ENCODE assay signal across 25 mouse cellular contexts in the genomic region with DNA sequence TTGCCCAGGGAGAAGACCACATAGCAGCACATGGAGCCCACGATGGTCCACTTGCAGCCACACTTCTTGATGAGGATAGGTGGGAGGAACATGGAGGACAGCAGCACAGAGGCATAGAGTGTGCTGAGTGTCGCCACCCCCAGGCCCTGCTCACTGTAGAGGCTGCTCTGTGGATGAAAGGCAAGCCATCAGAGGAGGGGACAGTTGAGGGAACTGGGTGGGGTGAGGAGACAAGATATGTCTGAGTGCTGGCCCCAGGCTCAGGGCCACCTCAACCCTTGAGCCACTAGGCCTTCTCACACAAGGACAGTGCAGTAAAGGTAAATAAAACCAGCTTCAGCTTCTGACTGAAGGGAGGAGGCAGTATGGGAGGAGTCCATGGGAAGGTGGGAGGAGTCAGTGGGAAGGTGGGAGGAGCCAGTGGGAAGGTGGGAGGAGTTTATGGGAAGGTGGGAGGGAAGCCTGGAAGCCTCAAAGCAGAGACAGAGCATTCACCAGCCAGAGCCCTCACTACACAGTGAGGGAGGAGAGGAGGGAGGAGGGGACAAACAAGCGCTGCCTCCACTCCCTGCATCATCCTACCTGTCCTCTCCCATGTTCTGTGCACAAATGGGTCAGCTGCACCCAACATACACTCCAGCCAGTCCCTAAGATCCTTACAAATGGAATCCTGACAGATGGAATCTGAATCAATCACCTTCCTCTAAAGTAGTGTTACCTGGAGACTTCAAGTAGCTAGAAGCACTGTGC. TPM values are rescaled to one million over a fixed set of nuclear protein-coding genes. Genes with fewer than 3 reads are reported as not detected.
A peak's percentile ranks its signal among the peaks of the same experiment; 100 is the strongest.
DNase-seq lines count a peak whose midpoint lies in the region; ATAC-seq lines count a peak whose summit lies in the region.
"Not testable (repeated sequence)": the region's sequence is repeated elsewhere in the genome, so short reads cannot be mapped to it uniquely, and the experiment has no call there.
"Had no signal": no experiment of that assay in that cellular context is flagged by ENCODE, and none has a peak within 500 bp of the region (broad histone marks: within the 10 kb centered on the region; RNA-seq: fewer than 3 reads in every experiment).

No protein-coding gene starts in this region.

- not testable (repeated sequence) for H3K9me3 ChIP-seq in hindbrain, embryonic 12.5 days (replicated peaks); intestine, embryonic 15.5 days; limb, embryonic 11.5 days (ENCODE audit: control insufficient read depth, low read length); midbrain, embryonic 16.5 days (replicated peaks; ENCODE audit: control insufficient read depth, low read length, poor library complexity, severe bottlenecking); stomach, embryonic 14.5 days (ENCODE audit: control insufficient read depth, low read depth, low read length)

- not testable (repeated sequence) for H3K4me2 ChIP-seq in hindbrain, embryonic 12.5 days (replicated peaks); intestine, embryonic 15.5 days (replicated peaks); limb, embryonic 11.5 days (ENCODE audit: low read depth, severe bottlenecking); midbrain, embryonic 16.5 days (ENCODE audit: low read length); stomach, embryonic 14.5 days (replicated peaks; ENCODE audit: low read depth, low read length)

- not testable (repeated sequence) for H3K9ac ChIP-seq in hindbrain, embryonic 12.5 days; intestine, embryonic 15.5 days; limb, embryonic 11.5 days (ENCODE audit: low read length); midbrain, embryonic 16.5 days (ENCODE audit: low read depth, low read length); stomach, embryonic 14.5 days (replicated peaks; ENCODE audit: low read depth, low read length)

- 63% methylated on average over 1 of the region's 3 CpGs for WGBS in hindbrain, embryonic 12.5 days
- WGBS in intestine, embryonic 15.5 days: 100% methylated on average over 1 of the region's 3 CpGs
- WGBS in limb, embryonic 11.5 days: 92% methylated on average over 1 of the region's 3 CpGs
- 100% methylated on average over 1 of the region's 3 CpGs for whole genome bisulfite sequencing in midbrain, embryonic 16.5 days
- 89% methylated on average over 1 of the region's 3 CpGs for WGBS in stomach, embryonic 14.5 days

- H3K36me3 ChIP-seq in hindbrain, embryonic 12.5 days; intestine, embryonic 15.5 days; limb, embryonic 11.5 days (ENCODE audit: control insufficient read depth, insufficient read depth, low read length); midbrain, embryonic 16.5 days (ENCODE audit: control insufficient read depth, insufficient read depth, low read length); stomach, embryonic 14.5 days (ENCODE audit: control insufficient read depth, insufficient read depth, low read length): not testable (repeated sequence)

- peak; percentile 21 for DNase-seq in heart, adult 11 months
- not testable (repeated sequence) for DNase-seq in limb, embryonic 11.5 days (ENCODE audit: low spot score)

- ATAC-seq in hindbrain, embryonic 12.5 days (ENCODE audit: low FRiP score): peak; percentile 54
- ATAC-seq in intestine, embryonic 15.5 days: peak; percentile 66
- ATAC-seq in limb, embryonic 11.5 days (ENCODE audit: insufficient number of reproducible peaks, low FRiP score, low TSS enrichment, low read depth): peak; percentile 26; the same call in 1 of the 2 replicates
- ATAC-seq in megakaryocyte progenitor cell, adult 5-6 weeks (replicated peaks; ENCODE audit: poor library complexity): peak; percentile 30; the same call in 1 of the 2 replicates
- peak; percentile 73 for ATAC-seq in midbrain, embryonic 16.5 days
- ATAC-seq in stomach, embryonic 14.5 days (ENCODE audit: insufficient number of reproducible peaks, insufficient read depth, low FRiP score, low read depth): peak; percentile 57; the same call in 1 of the 2 replicates

- H3K27ac ChIP-seq in hindbrain, embryonic 12.5 days; intestine, embryonic 15.5 days; limb, embryonic 11.5 days (replicated peaks; ENCODE audit: low read depth, low read length); midbrain, embryonic 16.5 days (ENCODE audit: low read length); stomach, embryonic 14.5 days (ENCODE audit: low read length): not testable (repeated sequence)

- not testable (repeated sequence) for H3K27me3 ChIP-seq in hindbrain, embryonic 12.5 days; intestine, embryonic 15.5 days (replicated peaks); limb, embryonic 11.5 days (ENCODE audit: control insufficient read depth, insufficient read depth, low read length); midbrain, embryonic 16.5 days (ENCODE audit: control insufficient read depth, insufficient read depth, low read depth, low read length); stomach, embryonic 14.5 days (ENCODE audit: control insufficient read depth, insufficient read depth, low read length)

- H3K4me1 ChIP-seq in hindbrain, embryonic 12.5 days; intestine, embryonic 15.5 days (replicated peaks); limb, embryonic 11.5 days (ENCODE audit: control insufficient read depth, insufficient read depth, low read length); midbrain, embryonic 16.5 days (ENCODE audit: control insufficient read depth, insufficient read depth, low read length); stomach, embryonic 14.5 days (ENCODE audit: control insufficient read depth, insufficient read depth, low read length): not testable (repeated sequence)

- H3K4me3 ChIP-seq in hindbrain, embryonic 12.5 days; intestine, embryonic 15.5 days (replicated peaks); limb, embryonic 11.5 days (ENCODE audit: low read depth, low read length); midbrain, embryonic 16.5 days (ENCODE audit: low read depth, low read length); stomach, embryonic 14.5 days (ENCODE audit: low read depth, low read length): not testable (repeated sequence)

RNA-seq across cellular contexts. Expression of a gene that starts 5.3 kb away (rescaled TPM):
- polyA plus RNA-seq in hindbrain, embryonic 12.5 days (2016; fragmentation: Nextera tagmentation; extraction: Ambion mirVana): not detected in 2 replicates
- polyA plus RNA-seq in intestine, embryonic 15.5 days (2015; fragmentation: Nextera tagmentation; extraction: Ambion mirVana): not detected in 2 replicates
- polyA plus RNA-seq in limb, embryonic 11.5 days (2014; fragmentation: Nextera tagmentation; extraction: Ambion mirVana): not detected in 2 replicates
- total RNA-seq in megakaryocyte progenitor cell, adult 5-6 weeks (2015): not detected in 2 replicates
- not detected in 2 replicates for total RNA-seq in megakaryocyte progenitor cell, adult 5-6 weeks (2017)
- polyA plus RNA-seq in midbrain, embryonic 16.5 days (2015; fragmentation: Nextera tagmentation; extraction: Ambion mirVana): not detected in 2 replicates
- polyA plus RNA-seq in stomach, embryonic 14.5 days (2014; fragmentation: Nextera tagmentation; extraction: Ambion mirVana): not detected in 2 replicates
- total RNA-seq: adrenal gland, adult 2 months; adrenal gland, postnatal 4 days; common myeloid progenitor, adult 5-6 weeks; gastrocnemius, postnatal 25 days; heart, adult 8-10 months; heart, postnatal 10 days; layer of hippocampus, adult 18-20 months; layer of hippocampus, postnatal 14 days; left cerebral cortex, adult 8-10 months; left cerebral cortex, postnatal 4 days; liver, adult 2 months; MEL had no signal
- polyA plus RNA-seq: C2C12; forebrain, embryonic 12.5 days; hindbrain, embryonic 10.5 days; liver, adult 2 months; neural tube, embryonic 12.5 days; stomach, embryonic 15.5 days; thymus, adult 2 months had no signal

RNA-seq across cellular contexts. Expression of a gene that starts 8.1 kb away (rescaled TPM):
- polyA plus RNA-seq in hindbrain, embryonic 12.5 days (2016; fragmentation: Nextera tagmentation; extraction: Ambion mirVana): not detected in 2 replicates
- not detected in 2 replicates for polyA plus RNA-seq in intestine, embryonic 15.5 days (2015; fragmentation: Nextera tagmentation; extraction: Ambion mirVana)
- polyA plus RNA-seq in limb, embryonic 11.5 days (2014; fragmentation: Nextera tagmentation; extraction: Ambion mirVana): not detected in 2 replicates
- total RNA-seq in megakaryocyte progenitor cell, adult 5-6 weeks (2015): 0.64 TPM in 1 of 2 replicates, not detected in the other
- not detected in 2 replicates for total RNA-seq in megakaryocyte progenitor cell, adult 5-6 weeks (2017)
- not detected in 2 replicates for polyA plus RNA-seq in midbrain, embryonic 16.5 days (2015; fragmentation: Nextera tagmentation; extraction: Ambion mirVana)
- not detected in 2 replicates for polyA plus RNA-seq in stomach, embryonic 14.5 days (2014; fragmentation: Nextera tagmentation; extraction: Ambion mirVana)
- total RNA-seq: common myeloid progenitor, adult 5-6 weeks; heart, adult 8-10 months; heart, postnatal 10 days; layer of hippocampus, postnatal 14 days; MEL had no signal
- polyA plus RNA-seq: C2C12; forebrain, embryonic 12.5 days; hindbrain, embryonic 10.5 days; neural tube, embryonic 12.5 days; stomach, embryonic 15.5 days had no signal

RNA-seq across cellular contexts. Expression of a gene that starts 24.6 kb away (rescaled TPM):
- polyA plus RNA-seq in hindbrain, embryonic 12.5 days (2016; fragmentation: Nextera tagmentation; extraction: Ambion mirVana): not detected in 2 replicates
- polyA plus RNA-seq in intestine, embryonic 15.5 days (2015; fragmentation: Nextera tagmentation; extraction: Ambion mirVana): not detected in 2 replicates
- not detected in 2 replicates for polyA plus RNA-seq in limb, embryonic 11.5 days (2014; fragmentation: Nextera tagmentation; extraction: Ambion mirVana)
- not detected in 2 replicates for total RNA-seq in megakaryocyte progenitor cell, adult 5-6 weeks (2015)
- not detected in 2 replicates for total RNA-seq in megakaryocyte progenitor cell, adult 5-6 weeks (2017)
- polyA plus RNA-seq in midbrain, embryonic 16.5 days (2015; fragmentation: Nextera tagmentation; extraction: Ambion mirVana): not detected in 2 replicates
- polyA plus RNA-seq in stomach, embryonic 14.5 days (2014; fragmentation: Nextera tagmentation; extraction: Ambion mirVana): not detected in 2 replicates
- total RNA-seq: adrenal gland, adult 2 months; adrenal gland, postnatal 4 days; common myeloid progenitor, adult 5-6 weeks; gastrocnemius, postnatal 25 days; heart, adult 8-10 months; heart, postnatal 10 days; layer of hippocampus, adult 18-20 months; layer of hippocampus, postnatal 14 days; left cerebral cortex, adult 8-10 months; liver, adult 2 months; MEL had no signal
- polyA plus RNA-seq: C2C12; forebrain, embryonic 12.5 days; hindbrain, embryonic 10.5 days; neural tube, embryonic 12.5 days; stomach, embryonic 15.5 days; thymus, adult 2 months had no signal

RNA-seq across cellular contexts. Expression of a gene that starts 52.7 kb away (rescaled TPM):
- polyA plus RNA-seq in hindbrain, embryonic 12.5 days (2016; fragmentation: Nextera tagmentation; extraction: Ambion mirVana): not detected in 2 replicates
- not detected in 2 replicates for polyA plus RNA-seq in intestine, embryonic 15.5 days (2015; fragmentation: Nextera tagmentation; extraction: Ambion mirVana)
- not detected in 2 replicates for polyA plus RNA-seq in limb, embryonic 11.5 days (2014; fragmentation: Nextera tagmentation; extraction: Ambion mirVana)
- not detected in 2 replicates for total RNA-seq in megakaryocyte progenitor cell, adult 5-6 weeks (2015)
- total RNA-seq in megakaryocyte progenitor cell, adult 5-6 weeks (2017): not detected in 2 replicates
- not detected in 2 replicates for polyA plus RNA-seq in midbrain, embryonic 16.5 days (2015; fragmentation: Nextera tagmentation; extraction: Ambion mirVana)
- not detected in 2 replicates for polyA plus RNA-seq in stomach, embryonic 14.5 days (2014; fragmentation: Nextera tagmentation; extraction: Ambion mirVana)
- total RNA-seq: adrenal gland, adult 2 months; common myeloid progenitor, adult 5-6 weeks; gastrocnemius, postnatal 25 days; heart, adult 8-10 months; heart, postnatal 10 days; left cerebral cortex, postnatal 4 days; liver, adult 2 months; MEL had no signal
- polyA plus RNA-seq: adrenal gland, adult 2 months; C2C12; forebrain, embryonic 12.5 days; hindbrain, embryonic 10.5 days; liver, adult 2 months; neural tube, embryonic 12.5 days; stomach, embryonic 15.5 days; thymus, adult 2 months had no signal
